Mouse (Mus musculus) intestine, postnatal 0 days (tissue): ENCODE data around the gene Ccdc62. TPM values are rescaled to one million over a fixed set of nuclear protein-coding genes. Genes with fewer than 3 reads are reported as not detected.
A peak's percentile ranks its signal among the peaks of the same experiment; 100 is the strongest.

ENCODE experiments used
- ATAC-seq: fragments of 200-750 bp; cut with Nextera tagmentation; 2 replicates; pipeline ENCODE4 v1.8.0; 2017; ENCODE audit warnings: mild to moderate bottlenecking, moderate TSS enrichment, moderate library complexity
- H3K27ac ChIP-seq: fragments of 300-500 bp; sonication (generic); 2 replicates; pipeline ENCODE4 v1.5.1; 2014; ENCODE audit warnings: mild to moderate bottlenecking, low read depth, low read length, moderate library complexity
- H3K27me3 ChIP-seq: fragments of 300-500 bp; sonication (generic); replicated peaks from 2 replicates; pipeline ENCODE4 v1.6.1; 2014; ENCODE audit warnings: low read length, mixed read lengths; ENCODE audit not compliant: control insufficient read depth, insufficient read depth
- H3K36me3 ChIP-seq: fragments of 300-500 bp; sonication (generic); 2 replicates; pipeline ENCODE4 v1.6.1; 2014; ENCODE audit warnings: mild to moderate bottlenecking, moderate library complexity; ENCODE audit not compliant: control insufficient read depth, insufficient read depth
- H3K4me1 ChIP-seq: fragments of 300-500 bp; sonication (generic); replicated peaks from 2 replicates; pipeline ENCODE4 v1.6.1; 2014; ENCODE audit warnings: antibody characterized with exemption, low read length, mixed read lengths; ENCODE audit not compliant: control insufficient read depth, insufficient read depth
- H3K4me2 ChIP-seq: fragments of 300-500 bp; sonication (generic); replicated peaks from 2 replicates; pipeline ENCODE4 v1.6.1; 2014; ENCODE audit warnings: low read depth, mild to moderate bottlenecking, moderate library complexity
- H3K4me3 ChIP-seq: fragments of 300-500 bp; sonication (generic); 2 replicates; pipeline ENCODE4 v1.5.1; 2014; ENCODE audit warnings: low read depth, low read length
- H3K9ac ChIP-seq: fragments of 300-500 bp; sonication (generic); 2 replicates; pipeline ENCODE4 v1.6.1; 2014; ENCODE audit warnings: mild to moderate bottlenecking, low read depth, low read length
- H3K9me3 ChIP-seq: fragments of 300-500 bp; sonication (generic); 2 replicates; pipeline ENCODE4 v1.6.1; 2016; ENCODE audit warnings: mixed run types; ENCODE audit not compliant: control insufficient read depth
- CTCF ChIP-seq: sonication (generic); IDR thresholded peaks from 2 replicates; pipeline ENCODE4 v1.5.1; 2016; ENCODE audit warnings: low read depth, mild to moderate bottlenecking, control low read depth, antibody characterized with exemption, moderate library complexity
- WGBS: fragments of 180-500 bp; shearing (Covaris S2); extraction: QIAGEN DNeasy Blood & Tissue Kit; methylation state at CpG from one replicate; pipeline ENCODE4 v1.1.7; 2014; 5-methylcytosine and 5-hydroxymethylcytosine counted together
- polyA plus RNA-seq: library from polyadenylated mRNA; unstranded; fragments of >200 nt; fragmentation: Nextera tagmentation; extraction: Ambion mirVana; gene quantifications from 2 replicates; pipeline ENCODE4 v1.2.1, GENCODE M21; 2015

The Ccdc62 gene
- polyA plus RNA-seq, 1 experiment from 2014 or later, result 3.8 TPM

DNA sequence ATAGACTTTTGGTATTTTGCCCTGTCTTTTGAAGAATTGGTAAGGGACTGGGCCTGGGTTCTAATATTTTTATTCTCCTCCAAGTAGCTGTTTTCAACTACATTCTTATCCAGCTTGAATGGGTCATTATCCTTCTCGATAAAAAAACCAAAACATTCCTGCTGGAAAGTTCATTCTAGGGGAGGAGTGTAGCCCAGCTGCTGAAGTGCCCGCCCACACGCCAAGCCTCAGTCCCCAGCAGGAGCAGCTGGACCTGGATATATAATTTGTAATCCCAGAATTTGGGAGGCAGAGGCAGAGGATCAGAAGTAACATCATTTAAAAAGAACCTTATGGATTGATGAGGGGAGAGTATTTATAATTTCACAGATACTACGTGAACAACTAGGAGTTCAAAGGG is 16.1 kb downstream of the Ccdc62 start:
- 56% methylated on average over 4 of the region's 4 CpGs for WGBS
- H3K36me3 ChIP-seq, result no peaks in the 10 kb centered on the region
- no peak overlapping the region for H3K4me3 ChIP-seq
- no peak overlapping the region for H3K4me2 ChIP-seq
- no peaks in the 10 kb centered on the region for H3K9me3 ChIP-seq
- H3K9ac ChIP-seq, result no peak overlapping the region
- H3K27me3 ChIP-seq, result no peaks in the 10 kb centered on the region
- TF ChIP-seq CTCF, result no peak
- no peaks in the 10 kb centered on the region for H3K4me1 ChIP-seq
- no peak overlapping the region for H3K27ac ChIP-seq
- ATAC-seq, result no peak

DNA sequence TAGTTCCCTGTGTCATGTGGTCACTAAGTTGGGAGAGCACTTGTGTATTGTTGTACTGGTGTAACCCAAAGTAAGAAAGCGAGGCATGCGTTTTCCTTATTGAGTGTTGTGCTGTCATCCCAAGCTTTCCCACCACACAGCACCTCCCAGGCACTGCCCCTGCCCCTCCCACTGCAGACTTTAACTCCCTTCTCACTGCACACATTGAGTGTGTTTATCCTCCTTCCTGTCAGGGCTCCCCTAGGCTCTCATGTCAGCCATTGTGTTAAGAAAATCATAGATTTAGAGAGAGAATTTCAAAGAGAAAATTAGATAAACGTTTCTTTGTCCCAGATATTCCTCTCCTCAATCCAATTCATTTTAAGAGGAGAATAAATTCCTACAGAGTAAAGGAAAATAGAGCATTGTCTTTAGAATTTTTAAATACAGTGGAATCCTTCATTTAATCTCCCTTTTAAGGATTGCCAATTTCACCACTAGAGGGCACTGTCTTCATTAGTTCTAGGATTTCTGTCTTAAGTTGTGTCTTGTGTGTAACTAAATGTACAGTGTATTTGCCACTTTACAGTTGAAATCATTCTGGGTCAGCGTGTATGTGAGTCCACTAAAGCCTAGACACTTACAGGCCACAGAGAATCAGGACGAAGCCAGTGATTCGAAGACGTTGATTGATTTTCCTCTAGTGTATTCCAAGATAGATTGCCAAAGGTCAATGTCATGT is 16.7 kb downstream of the Ccdc62 start:
- TF ChIP-seq CTCF, result peak; percentile 86
- H3K4me2 ChIP-seq, result no peak overlapping the region
- no peaks in the 10 kb centered on the region for H3K4me1 ChIP-seq
- H3K9me3 ChIP-seq, result no peaks in the 10 kb centered on the region
- ATAC-seq, result no peak
- no peak overlapping the region for H3K9ac ChIP-seq
- WGBS, result 48% methylated on average over 7 of the region's 7 CpGs
- H3K27me3 ChIP-seq, result no peaks in the 10 kb centered on the region
- H3K36me3 ChIP-seq, result no peaks in the 10 kb centered on the region
- H3K27ac ChIP-seq, result no peak overlapping the region
- H3K4me3 ChIP-seq, result no peak overlapping the region

DNA sequence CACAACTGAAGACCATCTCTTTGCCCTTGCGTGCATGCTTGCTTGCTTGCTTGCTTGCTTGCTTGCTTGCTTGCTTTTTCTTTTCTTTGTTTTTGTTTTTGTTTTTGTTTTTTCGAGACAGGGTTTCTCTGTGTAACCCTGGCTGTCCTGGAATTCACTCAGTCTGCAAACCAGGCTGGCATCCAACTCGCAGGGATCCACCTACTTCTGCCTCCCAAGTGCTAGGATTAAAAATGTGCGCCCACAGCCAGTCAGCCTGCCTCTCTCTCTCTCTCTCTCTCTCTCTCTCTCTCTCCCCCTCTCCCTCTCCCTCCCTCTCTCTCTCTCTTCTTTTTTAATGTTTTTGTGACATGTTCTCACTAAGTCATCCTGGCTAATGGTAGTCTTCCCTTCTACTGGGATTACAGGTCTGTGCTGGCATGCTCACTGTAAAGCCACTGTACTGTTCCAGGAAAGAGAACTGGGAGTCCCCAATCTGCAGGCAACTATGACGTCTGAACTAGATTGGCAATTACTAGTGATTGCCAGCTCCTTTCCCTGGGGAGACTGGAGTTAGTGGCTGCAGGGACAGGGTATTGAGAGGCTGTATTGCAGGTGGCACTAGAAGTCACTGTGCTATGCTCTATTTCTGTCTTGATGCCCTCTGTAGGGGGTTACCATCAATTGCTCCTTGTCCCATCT is 22.0 kb downstream of the Ccdc62 start:
- H3K36me3 ChIP-seq, result no peaks in the 10 kb centered on the region
- no peak overlapping the region for H3K4me2 ChIP-seq
- TF ChIP-seq CTCF, result no peak
- no peak overlapping the region for H3K9ac ChIP-seq
- 62% methylated on average over 5 of the region's 5 CpGs for WGBS
- no peaks in the 10 kb centered on the region for H3K9me3 ChIP-seq
- no peak overlapping the region for H3K4me3 ChIP-seq
- no peaks in the 10 kb centered on the region for H3K4me1 ChIP-seq
- no peak overlapping the region for H3K27ac ChIP-seq
- H3K27me3 ChIP-seq, result no peaks in the 10 kb centered on the region
- ATAC-seq, result no peak

DNA sequence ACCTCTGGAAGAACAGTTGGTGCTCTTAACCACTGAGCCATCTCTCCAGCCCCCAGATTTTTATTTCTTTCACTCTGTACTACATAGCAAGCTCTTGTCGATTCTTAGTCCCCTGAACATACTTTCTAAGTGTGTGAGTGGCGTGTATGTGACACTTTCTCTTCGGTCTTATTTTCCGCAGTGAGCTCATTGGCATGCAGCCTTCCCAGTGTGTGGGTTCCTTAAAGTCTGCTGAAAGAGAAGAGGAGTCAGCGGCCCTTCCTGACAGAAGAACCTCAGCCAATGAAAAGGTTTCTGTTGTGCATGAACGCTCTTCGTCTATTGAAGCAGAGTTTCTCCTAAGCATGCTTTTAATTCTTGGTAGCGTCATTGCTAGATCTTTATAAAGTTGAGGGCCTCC is 26.7 kb downstream of the Ccdc62 start:
- Histone ChIP-seq H3K27me3 (no peaks in the 10 kb centered on the region), H3K36me3 (no peaks in the 10 kb centered on the region), H3K4me1 (0 out of 2 replicates have a peak, but pooled peaks cover 2% of the 10 kb centered on the region), H3K27ac (no peak overlapping the region), H3K9ac (no peak overlapping the region), H3K9me3 (no peaks in the 10 kb centered on the region), H3K4me3 (no peak overlapping the region), H3K4me2 (no peak overlapping the region)
- WGBS, result 90% methylated on average over 8 of the region's 8 CpGs
- TF ChIP-seq CTCF, result no peak
- ATAC-seq, result no peak

DNA sequence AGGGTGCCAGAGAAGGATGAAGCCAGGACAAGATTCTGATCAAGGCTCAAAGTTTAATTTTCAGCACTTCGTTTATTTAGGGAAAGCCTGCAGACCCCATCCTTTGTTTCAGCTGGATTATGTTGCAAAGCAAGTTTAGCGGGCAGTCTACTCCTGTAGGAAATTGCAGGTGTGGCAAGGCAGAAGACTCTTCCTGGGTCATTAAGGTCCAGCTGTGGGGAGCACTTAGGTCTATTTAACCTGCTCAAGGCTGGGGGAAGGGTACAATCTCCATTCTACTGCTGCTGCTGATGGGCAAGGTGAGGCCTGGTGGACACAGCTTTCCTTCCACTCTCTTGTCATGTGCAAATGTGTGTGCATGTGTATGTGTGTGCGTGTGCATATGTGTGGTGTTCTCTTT is 28.5 kb downstream of the Ccdc62 start:
- H3K9me3 ChIP-seq, result no peaks in the 10 kb centered on the region
- H3K9ac ChIP-seq, result no peak overlapping the region
- ATAC-seq, result no peak
- TF ChIP-seq CTCF, result no peak
- H3K4me3 ChIP-seq, result no peak overlapping the region
- H3K27ac ChIP-seq, result no peak overlapping the region
- WGBS, result 46% methylated on average over 3 of the region's 3 CpGs
- H3K36me3 ChIP-seq, result no peaks in the 10 kb centered on the region
- H3K27me3 ChIP-seq, result no peaks in the 10 kb centered on the region
- H3K4me1 ChIP-seq, result 0 out of 2 replicates have a peak, but pooled peaks cover 2% of the 10 kb centered on the region
- H3K4me2 ChIP-seq, result no peak overlapping the region

DNA sequence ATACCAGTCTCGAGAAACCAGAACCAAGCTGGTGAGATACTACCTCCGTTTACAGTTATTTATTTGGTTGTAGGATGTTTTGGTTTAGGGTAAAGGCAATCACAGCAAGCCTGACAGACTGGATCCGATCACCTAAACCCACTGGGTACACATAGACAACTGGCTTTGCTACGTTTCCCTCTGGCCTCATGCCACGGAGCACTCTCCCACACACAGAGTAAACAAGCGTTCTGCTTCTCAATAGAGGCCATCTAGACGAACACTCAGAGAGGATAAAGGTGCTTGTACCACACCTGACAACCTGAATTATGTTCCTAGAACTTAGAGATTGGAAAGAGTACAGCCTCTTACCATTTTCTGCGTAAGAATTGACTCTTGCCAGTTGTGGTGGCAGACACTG is 29.6 kb downstream of the Ccdc62 start:
- ATAC-seq, result no peak
- no peak for TF ChIP-seq CTCF
- H3K27ac ChIP-seq, result no peak overlapping the region
- H3K4me3 ChIP-seq, result no peak overlapping the region
- no peaks in the 10 kb centered on the region for H3K9me3 ChIP-seq
- no peaks in the 10 kb centered on the region for H3K36me3 ChIP-seq
- H3K4me1 ChIP-seq, result 0 out of 2 replicates have a peak, but pooled peaks cover 2% of the 10 kb centered on the region
- 50% methylated on average over 8 of the region's 8 CpGs for WGBS
- H3K27me3 ChIP-seq, result no peaks in the 10 kb centered on the region
- no peak overlapping the region for H3K4me2 ChIP-seq
- no peak overlapping the region for H3K9ac ChIP-seq
